Mouse (Mus musculus): Measurements from ENCODE around the gene Fam222a. TPM values are rescaled to one million over a fixed set of nuclear protein-coding genes. Genes with fewer than 3 reads are reported as not detected.
A peak's percentile ranks its signal among the peaks of the same experiment; 100 is the strongest.

Fam222a gene
- total RNA-seq, 2 experiments from 2014 or later, result 0.49 to 0.96 TPM

- DNase-seq, result no peak
- intact Hi-C loops (cut with DNase I; ENCODE audit: low total_unique reads), result no loop called here
Observed at GRCm38 (mm10) chr5:114556109-114556508, 11.7 kb upstream of the Fam222a start.

GRCm38 (mm10) chr5:114557765-114558731 is 9.8 kb upstream of the Fam222a start:
- intact Hi-C loops (cut with DNase I; ENCODE audit: low total_unique reads), result no loop called here

GRCm38 (mm10) chr5:114560533-114560936 is 7.3 kb upstream of the Fam222a start:
- intact Hi-C loops (cut with DNase I; ENCODE audit: low total_unique reads), result no loop called here
- no peak for DNase-seq

More at GRCm38 (mm10) chr5:114557765-114558731, 9.8 kb upstream of the Fam222a start:
- DNase-seq, result no peak

- intact Hi-C loops (cut with DNase I; ENCODE audit: low total_unique reads), result no loop called here
Observed at GRCm38 (mm10) chr5:114560965-114561364, 6.9 kb upstream of the Fam222a start.

GRCm38 (mm10) chr5:114563994-114564393 is 3.8 kb upstream of the Fam222a start:
- DNase-seq, result no peak
- intact Hi-C loops (cut with DNase I; ENCODE audit: low total_unique reads), result no loop called here

More at GRCm38 (mm10) chr5:114560965-114561364, 6.9 kb upstream of the Fam222a start:
- no peak for DNase-seq

- no peak for DNase-seq
- intact Hi-C loops (cut with DNase I; ENCODE audit: low total_unique reads), result loop anchor here (5.0 kb wide), 1 partner anchor 103 kb away; no protein-coding TSS in a partner anchor
Observed at GRCm38 (mm10) chr5:114565305-114565704, 2.5 kb upstream of the Fam222a start.

GRCm38 (mm10) chr5:114565751-114566150 is 2.1 kb upstream of the Fam222a start:
- intact Hi-C loops (cut with DNase I; ENCODE audit: low total_unique reads), result loop anchor here (5.0 kb wide), 1 partner anchor 103 kb away; no protein-coding TSS in a partner anchor
- no peak for DNase-seq

- intact Hi-C loops (cut with DNase I; ENCODE audit: low total_unique reads), result loop anchor here (5.0 kb wide), 1 partner anchor 104 kb away; no protein-coding TSS in a partner anchor
Observed at GRCm38 (mm10) chr5:114566461-114566860, 1.4 kb upstream of the Fam222a start.

GRCm38 (mm10) chr5:114567075-114567517 is 720 bp upstream of the Fam222a start:
- peak; percentile 98 for DNase-seq
- intact Hi-C loops (cut with DNase I; ENCODE audit: low total_unique reads), result loop anchor here (5.0 kb wide), 1 partner anchor 105 kb away; no protein-coding TSS in a partner anchor

More at GRCm38 (mm10) chr5:114566461-114566860, 1.4 kb upstream of the Fam222a start:
- DNase-seq, result no peak

- DNase-seq, result no peak
- intact Hi-C loops (cut with DNase I; ENCODE audit: low total_unique reads), result loop anchor here (5.0 kb wide), 1 partner anchor 107 kb away; no protein-coding TSS in a partner anchor
Observed at GRCm38 (mm10) chr5:114568818-114569217, 1.0 kb downstream of the Fam222a start.

- no peak for DNase-seq
- intact Hi-C loops (cut with DNase I; ENCODE audit: low total_unique reads), result loop anchor here (5.0 kb wide), 1 partner anchor 108 kb away; no protein-coding TSS in a partner anchor
Observed at GRCm38 (mm10) chr5:114569918-114570670, 2.3 kb downstream of the Fam222a start.

GRCm38 (mm10) chr5:114570791-114571450 is 3.1 kb downstream of the Fam222a start:
- intact Hi-C loops (cut with DNase I; ENCODE audit: low total_unique reads), result no loop called here
- no peak for DNase-seq

GRCm38 (mm10) chr5:114571451-114572030 is 3.7 kb downstream of the Fam222a start:
- DNase-seq, result no peak
- intact Hi-C loops (cut with DNase I; ENCODE audit: low total_unique reads), result no loop called here

GRCm38 (mm10) chr5:114572997-114573396 is 5.2 kb downstream of the Fam222a start:
- no peak for DNase-seq
- intact Hi-C loops (cut with DNase I; ENCODE audit: low total_unique reads), result no loop called here

GRCm38 (mm10) chr5:114573920-114574628 is 6.3 kb downstream of the Fam222a start:
- DNase-seq, result no peak

GRCm38 (mm10) chr5:114575010-114575409 is 7.2 kb downstream of the Fam222a start:
- DNase-seq, result no peak
- intact Hi-C loops (cut with DNase I; ENCODE audit: low total_unique reads), result no loop called here

More at GRCm38 (mm10) chr5:114573920-114574628, 6.3 kb downstream of the Fam222a start:
- intact Hi-C loops (cut with DNase I; ENCODE audit: low total_unique reads), result no loop called here

GRCm38 (mm10) chr5:114575530-114575929 is 7.7 kb downstream of the Fam222a start:
- DNase-seq, result peak; percentile 28
- intact Hi-C loops (cut with DNase I; ENCODE audit: low total_unique reads), result no loop called here

- DNase-seq, result no peak
- intact Hi-C loops (cut with DNase I; ENCODE audit: low total_unique reads), result no loop called here
Observed at GRCm38 (mm10) chr5:114575986-114576605, 8.3 kb downstream of the Fam222a start.

Measured in gastrocnemius, postnatal 14 days (tissue).